Mouse (Mus musculus): ENCODE measurements at regions not wholly inside any gene's neighbourhood (a gene's known extent, or its start where the extent isn't known, plus 50 kb on each side); places are given as distances from the start of the nearest gene placed in this dataset.

- DNase-seq (ENCODE audit: low spot score) (no peak), ATAC-seq (ENCODE audit: extremely low read depth, insufficient number of reproducible peaks, low FRiP score, poor library complexity, severe bottlenecking) (no peak)
- TF ChIP-seq CTCF (IDR thresholded peaks at IDR 0.05; ENCODE audit: low read depth, low read length) = no peak
- TF ChIP-seq GATA2 (IDR thresholded peaks at IDR 0.05; ENCODE audit: borderline replicate concordance, low read depth, low read length) = no peak
- no peak for TF ChIP-seq POLR2AphosphoS5 (IDR thresholded peaks at IDR 0.05; ENCODE audit: insufficient replicate concordance, low read depth, low read length)
- no peak for TF ChIP-seq TAL1 (conservative IDR thresholded peaks at IDR 0.05; ENCODE audit: low read depth, low read length)
- TF ChIP-seq GATA1 (IDR thresholded peaks at IDR 0.05; ENCODE audit: borderline replicate concordance, low read length) = no peak
- no peak overlapping the region for H3K4me3 ChIP-seq (ENCODE audit: low read depth, low read length)
- no peaks in the 10 kb centered on the region for H3K4me1 ChIP-seq (ENCODE audit: insufficient read depth, low read depth, low read length)
- H3K27me3 ChIP-seq (ENCODE audit: insufficient read depth, low read length) = no peaks in the 10 kb centered on the region
- H3K36me3 ChIP-seq (replicated peaks) = no peaks in the 10 kb centered on the region
- H3K9me3 ChIP-seq (replicated peaks) = no peaks in the 10 kb centered on the region
Observed at GRCm38 (mm10) chr2:114918420-114919332, 263.9 kb upstream of the Dph6 start.

GRCm38 (mm10) chr2:114923911-114924310 is 269.1 kb upstream of the Dph6 start:
- no peak overlapping the region for H3K4me3 ChIP-seq (ENCODE audit: low read depth, low read length)
- no peaks in the 10 kb centered on the region for H3K9me3 ChIP-seq (replicated peaks)
- DNase-seq (ENCODE audit: low spot score) = no peak
- ATAC-seq (ENCODE audit: extremely low read depth, insufficient number of reproducible peaks, low FRiP score, poor library complexity, severe bottlenecking) = no peak
- no peaks in the 10 kb centered on the region for H3K36me3 ChIP-seq (replicated peaks)
- H3K27me3 ChIP-seq (ENCODE audit: insufficient read depth, low read length) = no peaks in the 10 kb centered on the region
- H3K4me1 ChIP-seq (ENCODE audit: insufficient read depth, low read depth, low read length) = no peaks in the 10 kb centered on the region
- TF ChIP-seq CTCF (IDR thresholded peaks at IDR 0.05; ENCODE audit: low read depth, low read length) = no peak

DNA sequence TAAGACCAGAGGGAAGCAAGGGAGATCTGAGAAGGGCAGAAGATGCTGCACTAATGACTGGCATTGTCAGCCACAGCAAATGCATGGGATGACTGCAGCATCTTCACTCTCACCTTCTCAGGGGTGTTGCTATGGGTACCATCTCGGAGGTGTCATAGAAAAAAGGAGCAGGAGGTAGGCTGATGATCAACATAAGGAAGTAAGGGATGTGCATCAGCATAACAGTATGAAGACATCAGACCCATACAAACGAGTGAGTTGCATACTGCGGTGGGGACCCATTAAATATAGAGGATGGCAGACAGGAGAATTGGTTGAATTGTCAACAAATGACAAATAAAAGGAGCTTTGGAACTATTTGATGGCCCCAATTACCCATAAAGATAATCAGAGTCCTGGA is 280.7 kb upstream of the Dph6 start:
- no peaks in the 10 kb centered on the region for H3K4me1 ChIP-seq (ENCODE audit: insufficient read depth, low read depth, low read length)
- TF ChIP-seq CTCF (IDR thresholded peaks at IDR 0.05; ENCODE audit: low read depth, low read length) (no peak), TAL1 (conservative IDR thresholded peaks at IDR 0.05; ENCODE audit: low read depth, low read length) (no peak), GATA2 (IDR thresholded peaks at IDR 0.05; ENCODE audit: borderline replicate concordance, low read depth, low read length) (no peak)
- DNase-seq (ENCODE audit: low spot score) (no peak), ATAC-seq (ENCODE audit: extremely low read depth, insufficient number of reproducible peaks, low FRiP score, poor library complexity, severe bottlenecking) (no peak)
- no peak overlapping the region for H3K4me3 ChIP-seq (ENCODE audit: low read depth, low read length)
- H3K27me3 ChIP-seq (ENCODE audit: insufficient read depth, low read length) = no peaks in the 10 kb centered on the region
- no peaks in the 10 kb centered on the region for H3K36me3 ChIP-seq (replicated peaks)
- H3K9me3 ChIP-seq (replicated peaks) = no peaks in the 10 kb centered on the region

- Histone ChIP-seq H3K9me3 (replicated peaks) (no peaks in the 10 kb centered on the region), H3K4me1 (ENCODE audit: insufficient read depth, low read depth, low read length) (no peaks in the 10 kb centered on the region), H3K36me3 (replicated peaks) (no peaks in the 10 kb centered on the region), H3K4me3 (ENCODE audit: low read depth, low read length) (no peak overlapping the region), H3K27me3 (ENCODE audit: insufficient read depth, low read length) (no peaks in the 10 kb centered on the region)
- DNase-seq (ENCODE audit: low spot score) (no peak), ATAC-seq (ENCODE audit: extremely low read depth, insufficient number of reproducible peaks, low FRiP score, poor library complexity, severe bottlenecking) (no peak)
- no peak for TF ChIP-seq GATA1 (IDR thresholded peaks at IDR 0.05; ENCODE audit: borderline replicate concordance, low read length)
- TF ChIP-seq GATA2 (IDR thresholded peaks at IDR 0.05; ENCODE audit: borderline replicate concordance, low read depth, low read length) = no peak
- no peak for TF ChIP-seq TAL1 (conservative IDR thresholded peaks at IDR 0.05; ENCODE audit: low read depth, low read length)
- no peak for TF ChIP-seq CTCF (IDR thresholded peaks at IDR 0.05; ENCODE audit: low read depth, low read length)
- no peak for TF ChIP-seq POLR2AphosphoS5 (IDR thresholded peaks at IDR 0.05; ENCODE audit: insufficient replicate concordance, low read depth, low read length)
Observed at GRCm38 (mm10) chr2:114938416-114939147, 283.8 kb upstream of the Dph6 start.

DNA sequence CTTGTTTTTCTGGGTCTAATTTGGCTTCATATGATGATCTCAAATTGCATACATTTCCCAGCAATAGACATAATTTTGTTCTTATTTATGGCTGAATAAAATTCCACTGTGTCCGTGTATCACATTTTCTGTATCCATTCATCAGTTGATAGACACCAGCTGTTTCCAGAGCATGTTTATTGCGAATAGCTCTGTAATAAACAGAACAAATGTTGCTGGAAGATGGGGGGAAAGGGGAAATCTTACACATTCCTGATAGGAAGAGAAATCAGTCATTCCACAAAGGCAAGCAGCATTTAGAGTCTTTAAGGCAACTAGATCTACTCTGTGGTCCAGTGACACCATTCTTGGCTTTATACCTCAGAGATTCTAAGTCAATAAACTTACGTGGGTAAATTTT is 311.3 kb upstream of the Dph6 start:
- DNase-seq (ENCODE audit: low spot score) = no peak
- H3K27me3 ChIP-seq (ENCODE audit: insufficient read depth, low read length) = no peaks in the 10 kb centered on the region
- H3K4me1 ChIP-seq (ENCODE audit: insufficient read depth, low read depth, low read length) = no peaks in the 10 kb centered on the region
- H3K4me3 ChIP-seq (ENCODE audit: low read depth, low read length) = no peak overlapping the region
- no peak for ATAC-seq (ENCODE audit: extremely low read depth, insufficient number of reproducible peaks, low FRiP score, poor library complexity, severe bottlenecking)
- TF ChIP-seq GATA2 (IDR thresholded peaks at IDR 0.05; ENCODE audit: borderline replicate concordance, low read depth, low read length) = no peak
- no peak for TF ChIP-seq CTCF (IDR thresholded peaks at IDR 0.05; ENCODE audit: low read depth, low read length)
- TF ChIP-seq TAL1 (conservative IDR thresholded peaks at IDR 0.05; ENCODE audit: low read depth, low read length) = no peak
- no peak for TF ChIP-seq POLR2AphosphoS5 (IDR thresholded peaks at IDR 0.05; ENCODE audit: insufficient replicate concordance, low read depth, low read length)
- TF ChIP-seq GATA1 (IDR thresholded peaks at IDR 0.05; ENCODE audit: borderline replicate concordance, low read length) = no peak
- H3K9me3 ChIP-seq (replicated peaks) = no peaks in the 10 kb centered on the region
- H3K36me3 ChIP-seq (replicated peaks) = no peaks in the 10 kb centered on the region

GRCm38 (mm10) chr2:114968651-114969050 is 313.9 kb upstream of the Dph6 start:
- Histone ChIP-seq H3K4me1 (ENCODE audit: insufficient read depth, low read depth, low read length) (no peaks in the 10 kb centered on the region), H3K36me3 (replicated peaks) (no peaks in the 10 kb centered on the region), H3K9me3 (replicated peaks) (no peaks in the 10 kb centered on the region), H3K27me3 (ENCODE audit: insufficient read depth, low read length) (no peaks in the 10 kb centered on the region), H3K4me3 (ENCODE audit: low read depth, low read length) (no peak overlapping the region)
- DNase-seq (ENCODE audit: low spot score) = no peak
- TF ChIP-seq GATA1 (IDR thresholded peaks at IDR 0.05; ENCODE audit: borderline replicate concordance, low read length) (no peak), POLR2AphosphoS5 (IDR thresholded peaks at IDR 0.05; ENCODE audit: insufficient replicate concordance, low read depth, low read length) (no peak), CTCF (IDR thresholded peaks at IDR 0.05; ENCODE audit: low read depth, low read length) (no peak), GATA2 (IDR thresholded peaks at IDR 0.05; ENCODE audit: borderline replicate concordance, low read depth, low read length) (no peak), TAL1 (conservative IDR thresholded peaks at IDR 0.05; ENCODE audit: low read depth, low read length) (no peak)
- no peak for ATAC-seq (ENCODE audit: extremely low read depth, insufficient number of reproducible peaks, low FRiP score, poor library complexity, severe bottlenecking)
